Mouse (Mus musculus) cortical plate, adult 2 months (tissue): ENCODE results near the gene Zfp451. TPM values are rescaled to one million over a fixed set of nuclear protein-coding genes. Genes with fewer than 3 reads are reported as not detected.
A peak's percentile ranks its signal among the peaks of the same experiment; 100 is the strongest.
"Not testable (repeated sequence)": the region's sequence is repeated elsewhere in the genome, so short reads cannot be mapped to it uniquely, and the experiment has no call there.

ENCODE experiments used
- H3K27ac ChIP-seq: fragments of 200-500 bp; 2 replicates; pipeline ENCODE4 v1.5.1; 2012; ENCODE audit warnings: low read length, control low read depth, inconsistent platforms; ENCODE audit not compliant: insufficient read depth
- H3K4me1 ChIP-seq: fragments of 200-500 bp; 2 replicates; pipeline ENCODE4 v1.6.1; 2011; ENCODE audit warnings: low read length; ENCODE audit not compliant: control insufficient read depth, insufficient read depth
- H3K4me3 ChIP-seq: fragments of 200-500 bp; 2 replicates; pipeline ENCODE4 v1.5.1; 2011; ENCODE audit warnings: mild to moderate bottlenecking, low read length, control low read depth; ENCODE audit not compliant: insufficient read depth
- CTCF ChIP-seq: fragments of 200-500 bp; IDR thresholded peaks from 2 replicates; pipeline ENCODE4 v1.5.1; 2011; ENCODE audit warnings: mild to moderate bottlenecking, control low read depth, low read length; ENCODE audit not compliant: insufficient read depth; ENCODE audit errors: extremely low read depth
- POLR2A ChIP-seq: fragments of 200-500 bp; IDR thresholded peaks from 2 replicates; pipeline ENCODE4 v1.6.1; 2011; ENCODE audit warnings: mild to moderate bottlenecking, low read length, control low read depth; ENCODE audit not compliant: insufficient read depth; ENCODE audit errors: extremely low read depth
- polyA plus RNA-seq: library from polyadenylated mRNA; depleted of rRNA; stranded (reverse); fragments of >200 nt; gene quantifications from 2 replicates; pipeline ENCODE4 v1.2.3, GENCODE M21; 2012; rRNA removed

Zfp451 gene
- 24.5 and 25.2 TPM in 2 replicates for polyA plus RNA-seq

GRCm38 (mm10) chr1:33813868-33814794 lies at the start of gene Zfp451:
Zfp451 (minus strand) TSS chr1:33814595.
- Histone ChIP-seq H3K4me1 (peaks cover 11% of the 10 kb centered on the region), H3K27ac (peak within 1 kb of the TSS; percentile 93), H3K4me3 (peak within 1 kb of the TSS; percentile 58)
- TF ChIP-seq POLR2A (peak; percentile 76; the same call in 1 of the 2 replicates), CTCF (no peak)

GRCm38 (mm10) chr1:33846807-33847206 lies 32.4 kb upstream of the Zfp451 start:
- no peak overlapping the region for H3K27ac ChIP-seq
- TF ChIP-seq CTCF: no peak
- no peak overlapping the region for H3K4me3 ChIP-seq
- H3K4me1 ChIP-seq: no peaks in the 10 kb centered on the region; the same call in 1 of the 2 replicates

GRCm38 (mm10) chr1:33843823-33844222 lies 29.4 kb upstream of the Zfp451 start:
- TF ChIP-seq POLR2A (no peak), CTCF (no peak)
- Histone ChIP-seq H3K4me3 (no peak overlapping the region), H3K27ac (no peak overlapping the region), H3K4me1 (no peaks in the 10 kb centered on the region; the same call in 1 of the 2 replicates)

- not testable (repeated sequence) for H3K27ac ChIP-seq, H3K4me1 ChIP-seq, H3K4me3 ChIP-seq
Observed at GRCm38 (mm10) chr1:33838952-33839351, 24.6 kb upstream of the Zfp451 start.

- TF ChIP-seq CTCF (no peak), POLR2A (no peak)
- H3K4me3 ChIP-seq: no peak overlapping the region
- no peaks in the 10 kb centered on the region for H3K4me1 ChIP-seq
- no peak overlapping the region for H3K27ac ChIP-seq
Observed at GRCm38 (mm10) chr1:33830586-33830985, 16.2 kb upstream of the Zfp451 start.

- no peak for TF ChIP-seq CTCF
- peaks cover 6% of the 10 kb centered on the region; the same call in 1 of the 2 replicates for H3K4me1 ChIP-seq
- no peak overlapping the region for H3K27ac ChIP-seq
- no peak overlapping the region for H3K4me3 ChIP-seq
Observed at GRCm38 (mm10) chr1:33817931-33818330, 3.5 kb upstream of the Zfp451 start.

- Histone ChIP-seq H3K27ac (peak overlapping the region; percentile 93), H3K4me3 (peak overlapping the region; percentile 58), H3K4me1 (peaks cover 11% of the 10 kb centered on the region)
- TF ChIP-seq CTCF: no peak
- TF ChIP-seq POLR2A: no peak
Observed at GRCm38 (mm10) chr1:33813495-33813867, 914 bp downstream of the Zfp451 start.

- Histone ChIP-seq H3K4me1 (no peaks in the 10 kb centered on the region; the same call in 1 of the 2 replicates), H3K27ac (no peak overlapping the region), H3K4me3 (no peak overlapping the region)
- TF ChIP-seq CTCF: no peak
- TF ChIP-seq POLR2A: no peak
Observed at GRCm38 (mm10) chr1:33803323-33803722, 11.1 kb downstream of the Zfp451 start.

GRCm38 (mm10) chr1:33799620-33800019 lies 14.8 kb downstream of the Zfp451 start:
- no peak for TF ChIP-seq POLR2A
- no peak for TF ChIP-seq CTCF
- Histone ChIP-seq H3K4me3 (no peak overlapping the region), H3K4me1 (no peaks in the 10 kb centered on the region; the same call in 1 of the 2 replicates), H3K27ac (no peak overlapping the region)

- H3K27ac ChIP-seq: no peak overlapping the region
- H3K4me1 ChIP-seq: peaks cover 2% of the 10 kb centered on the region; the same call in 1 of the 2 replicates
- no peak for TF ChIP-seq CTCF
- no peak for TF ChIP-seq POLR2A
- no peak overlapping the region for H3K4me3 ChIP-seq
Observed at GRCm38 (mm10) chr1:33788493-33788892, 25.9 kb downstream of the Zfp451 start.
